Mouse (Mus musculus): ENCODE data around the gene Oscar. TPM values are rescaled to one million over a fixed set of nuclear protein-coding genes. Genes with fewer than 3 reads are reported as not detected.

The Oscar gene
- polyA plus RNA-seq, 1 experiment from 2014 or later, result not detected

DNA sequence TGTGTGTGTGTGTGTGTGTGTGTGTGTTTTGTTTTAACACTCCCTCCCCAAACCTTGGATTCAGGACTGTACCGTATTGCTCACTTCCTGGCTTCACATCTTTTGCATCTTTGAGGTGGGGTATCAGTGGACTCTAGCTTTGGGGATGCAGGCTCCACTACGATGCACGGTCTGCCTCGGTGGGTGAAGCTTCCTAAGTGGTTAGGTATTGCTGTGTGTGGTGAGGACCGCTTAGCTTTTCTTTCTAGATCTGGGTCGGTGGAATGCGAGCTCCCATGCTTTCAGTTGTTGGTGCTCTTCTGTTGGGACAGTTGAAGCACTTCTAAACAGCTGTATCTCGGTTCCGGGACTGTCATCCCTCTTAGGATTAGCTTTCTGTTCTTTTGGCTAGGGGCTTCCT is 30.2 kb upstream of the Oscar start:
- DNase-seq (no peak), ATAC-seq (no peak)
- 10% methylated on average over 9 of the region's 9 CpGs for WGBS (ENCODE audit: insufficient replicate concordance)
- H3K9ac ChIP-seq (replicated peaks), result peak overlapping the region; percentile 100
- H3K4me1 ChIP-seq (ENCODE audit: insufficient read depth), result peaks cover 23% of the 10 kb centered on the region
- H3K9me3 ChIP-seq (ENCODE audit: low read length), result no peaks in the 10 kb centered on the region
- H3K4me3 ChIP-seq (ENCODE audit: low read depth, low read length), result peak overlapping the region; percentile 100
- peak overlapping the region; percentile 98 for H3K27ac ChIP-seq (ENCODE audit: low read depth)
- peaks cover 22% of the 10 kb centered on the region for H3K36me3 ChIP-seq (replicated peaks; ENCODE audit: insufficient read depth, low read length)
- H3K4me2 ChIP-seq (ENCODE audit: low read depth, low read length), result peak overlapping the region; percentile 93
- no peaks in the 10 kb centered on the region for H3K27me3 ChIP-seq (ENCODE audit: insufficient read depth, low read length)
- no peak for TF ChIP-seq CTCF (IDR thresholded peaks at IDR 0.05; ENCODE audit: low read depth)
- no peak for TF ChIP-seq EP300 (IDR thresholded peaks at IDR 0.05; ENCODE audit: low read depth)

DNA sequence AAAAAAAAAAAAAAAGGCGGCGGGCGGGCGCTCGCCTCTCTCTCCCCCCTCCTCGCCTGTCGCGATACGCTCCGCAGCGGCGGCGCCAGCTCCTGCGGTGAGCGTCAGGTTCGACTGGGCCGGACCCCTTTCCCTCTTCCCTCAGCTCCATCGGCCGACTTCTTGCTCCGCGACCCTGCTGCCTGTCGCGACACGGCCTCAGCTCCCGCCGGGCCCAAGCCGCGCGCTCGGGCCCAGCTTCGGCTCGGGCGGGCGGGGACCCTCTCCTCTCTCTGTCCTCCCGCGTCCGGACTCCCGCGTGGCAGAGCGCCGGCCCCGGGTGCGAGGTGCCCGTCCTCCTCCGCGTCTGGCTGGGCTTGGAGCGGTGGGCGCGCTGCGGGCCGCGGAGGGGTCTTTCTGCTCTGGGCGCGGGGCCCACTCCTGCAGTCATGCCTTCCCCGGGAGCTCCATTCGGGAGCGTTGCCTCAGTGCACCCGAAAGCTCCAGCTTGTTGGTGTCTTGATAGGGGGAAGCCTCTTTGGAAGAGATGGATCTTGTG is 29.6 kb upstream of the Oscar start:
- Histone ChIP-seq H3K4me2 (ENCODE audit: low read depth, low read length) (peak overlapping the region; percentile 93), H3K4me1 (ENCODE audit: insufficient read depth) (peaks cover 23% of the 10 kb centered on the region), H3K9ac (replicated peaks) (peak overlapping the region; percentile 100), H3K9me3 (ENCODE audit: low read length) (no peaks in the 10 kb centered on the region), H3K27me3 (ENCODE audit: insufficient read depth, low read length) (no peaks in the 10 kb centered on the region), H3K4me3 (ENCODE audit: low read depth, low read length) (peak overlapping the region; percentile 100), H3K27ac (ENCODE audit: low read depth) (peak overlapping the region; percentile 98), H3K36me3 (replicated peaks; ENCODE audit: insufficient read depth, low read length) (peaks cover 22% of the 10 kb centered on the region)
- no peak for DNase-seq
- no peak; the same call in 1 of the 2 replicates for ATAC-seq
- WGBS (ENCODE audit: insufficient replicate concordance), result under 1% methylated on average over 41 of the region's 58 CpGs
- TF ChIP-seq EP300 (IDR thresholded peaks at IDR 0.05; ENCODE audit: low read depth), result no peak
- TF ChIP-seq CTCF (IDR thresholded peaks at IDR 0.05; ENCODE audit: low read depth), result no peak

DNA sequence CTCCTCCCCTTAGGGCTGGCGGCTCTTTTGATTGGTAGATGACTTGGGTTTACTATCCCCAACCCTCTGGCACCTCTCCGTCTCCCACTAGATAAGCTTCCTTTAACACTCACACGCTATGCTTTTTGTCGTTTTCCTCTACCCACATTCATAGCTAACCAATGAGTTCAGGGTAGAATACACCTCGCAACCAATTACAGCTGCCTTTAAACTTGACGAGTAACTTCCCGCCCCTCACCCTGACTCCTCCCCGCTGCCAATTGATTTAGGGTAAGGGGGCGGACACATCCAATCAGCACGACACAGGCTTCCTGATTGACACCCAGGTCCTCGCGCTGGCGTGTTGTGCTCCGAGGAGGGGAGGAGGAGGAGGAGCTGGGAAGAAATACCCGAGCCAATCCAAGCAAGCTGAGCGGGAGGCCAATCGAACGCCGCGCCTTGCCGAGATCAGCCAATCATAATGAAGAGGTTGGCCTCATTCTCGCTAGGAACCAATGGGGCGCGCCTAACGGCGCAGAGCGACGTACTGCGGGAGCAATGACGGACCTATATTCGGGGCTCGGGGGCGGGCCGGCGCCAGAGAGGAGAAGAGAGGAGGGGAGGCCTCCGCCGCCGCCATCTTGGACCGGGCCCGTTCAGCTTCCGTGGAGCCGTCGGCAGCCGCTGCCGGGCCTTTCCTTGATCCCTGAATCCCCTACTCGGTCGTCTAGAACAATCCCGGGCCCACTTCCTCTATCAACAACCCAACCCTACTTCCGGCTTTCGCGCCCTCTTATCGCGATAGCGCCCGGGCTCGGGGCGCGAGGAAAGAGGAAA is 28.9 kb upstream of the Oscar start, which contains the start of gene Cnot3:
Cnot3 (plus strand) TSS at position 597 of the 816 bp plus-strand sequence.
- DNase-seq (peak; percentile 97), ATAC-seq (peak; percentile 97)
- H3K36me3 ChIP-seq (replicated peaks; ENCODE audit: insufficient read depth, low read length), result peaks cover 20% of the 10 kb centered on the region
- peaks cover 23% of the 10 kb centered on the region for H3K4me1 ChIP-seq (ENCODE audit: insufficient read depth)
- H3K27me3 ChIP-seq (ENCODE audit: insufficient read depth, low read length), result no peaks in the 10 kb centered on the region
- H3K9ac ChIP-seq (replicated peaks), result peak within 1 kb of the TSS; percentile 100
- TF ChIP-seq EP300 (IDR thresholded peaks at IDR 0.05; ENCODE audit: low read depth) (no peak; the same call in 1 of the 2 replicates), CTCF (IDR thresholded peaks at IDR 0.05; ENCODE audit: low read depth) (no peak)
- no peaks in the 10 kb centered on the region for H3K9me3 ChIP-seq (ENCODE audit: low read length)
- peak within 1 kb of the TSS; percentile 93 for H3K4me2 ChIP-seq (ENCODE audit: low read depth, low read length)
- WGBS (ENCODE audit: insufficient replicate concordance), result under 1% methylated on average over 54 of the region's 58 CpGs
- peak within 1 kb of the TSS; percentile 98 for H3K27ac ChIP-seq (ENCODE audit: low read depth)
- peak within 1 kb of the TSS; percentile 100 for H3K4me3 ChIP-seq (ENCODE audit: low read depth, low read length)

DNA sequence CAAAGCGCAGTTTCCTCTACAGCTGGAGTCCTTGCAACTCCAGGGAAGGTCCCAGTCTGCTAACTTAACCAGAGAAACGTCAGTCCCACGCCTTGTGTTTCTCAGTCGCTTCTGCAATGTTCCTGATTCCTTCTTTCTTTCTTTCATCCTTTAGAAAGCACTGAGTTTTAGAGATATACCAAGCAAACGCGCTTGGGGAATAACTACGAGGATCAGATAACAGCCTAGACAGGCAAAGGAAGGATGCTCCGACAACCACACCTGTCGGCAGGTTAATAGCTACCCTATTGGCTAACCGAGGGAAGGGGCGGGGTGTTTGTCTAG is 28.4 kb upstream of the Oscar start:
- Histone ChIP-seq H3K4me3 (ENCODE audit: low read depth, low read length) (peak overlapping the region; percentile 32), H3K36me3 (replicated peaks; ENCODE audit: insufficient read depth, low read length) (peaks cover 24% of the 10 kb centered on the region), H3K4me2 (ENCODE audit: low read depth, low read length) (peak overlapping the region; percentile 74), H3K27ac (ENCODE audit: low read depth) (peak overlapping the region; percentile 69), H3K9ac (replicated peaks) (no peak overlapping the region), H3K4me1 (ENCODE audit: insufficient read depth) (peaks cover 23% of the 10 kb centered on the region), H3K27me3 (ENCODE audit: insufficient read depth, low read length) (no peaks in the 10 kb centered on the region), H3K9me3 (ENCODE audit: low read length) (no peaks in the 10 kb centered on the region)
- 1% methylated on average over 11 of the region's 11 CpGs for WGBS (ENCODE audit: insufficient replicate concordance)
- DNase-seq, result peak; percentile 92
- ATAC-seq, result no peak
- TF ChIP-seq EP300 (IDR thresholded peaks at IDR 0.05; ENCODE audit: low read depth) (no peak), CTCF (IDR thresholded peaks at IDR 0.05; ENCODE audit: low read depth) (no peak)

DNA sequence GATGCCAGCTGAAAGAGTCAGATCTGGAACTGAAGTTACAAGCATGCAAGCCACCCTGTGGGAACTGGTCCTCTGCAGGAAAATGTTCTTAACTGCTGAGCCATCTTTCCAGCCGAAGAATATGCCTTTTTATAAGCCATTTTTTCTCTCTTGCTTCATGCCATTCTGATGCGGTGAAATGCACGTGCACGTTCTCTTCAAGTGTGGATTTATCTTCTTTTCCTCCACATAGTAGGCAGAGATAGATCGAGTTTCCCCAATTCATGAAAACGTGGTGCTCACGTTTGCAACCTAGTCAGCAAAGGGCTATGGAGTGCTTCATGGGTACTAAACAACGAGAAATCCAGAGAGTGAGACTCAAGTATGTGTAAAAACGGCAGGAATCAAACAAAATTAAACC is 27.9 kb upstream of the Oscar start:
- Histone ChIP-seq H3K27ac (ENCODE audit: low read depth) (no peak overlapping the region), H3K9ac (replicated peaks) (no peak overlapping the region), H3K4me1 (ENCODE audit: insufficient read depth) (peaks cover 23% of the 10 kb centered on the region), H3K27me3 (ENCODE audit: insufficient read depth, low read length) (no peaks in the 10 kb centered on the region), H3K36me3 (replicated peaks; ENCODE audit: insufficient read depth, low read length) (peaks cover 29% of the 10 kb centered on the region), H3K4me3 (ENCODE audit: low read depth, low read length) (peak overlapping the region; percentile 32), H3K4me2 (ENCODE audit: low read depth, low read length) (peak overlapping the region; percentile 74), H3K9me3 (ENCODE audit: low read length) (no peaks in the 10 kb centered on the region)
- no peak for TF ChIP-seq EP300 (IDR thresholded peaks at IDR 0.05; ENCODE audit: low read depth)
- TF ChIP-seq CTCF (IDR thresholded peaks at IDR 0.05; ENCODE audit: low read depth), result no peak
- ATAC-seq (no peak), DNase-seq (no peak)
- WGBS (ENCODE audit: insufficient replicate concordance), result 16% methylated on average over 9 of the region's 9 CpGs

DNA sequence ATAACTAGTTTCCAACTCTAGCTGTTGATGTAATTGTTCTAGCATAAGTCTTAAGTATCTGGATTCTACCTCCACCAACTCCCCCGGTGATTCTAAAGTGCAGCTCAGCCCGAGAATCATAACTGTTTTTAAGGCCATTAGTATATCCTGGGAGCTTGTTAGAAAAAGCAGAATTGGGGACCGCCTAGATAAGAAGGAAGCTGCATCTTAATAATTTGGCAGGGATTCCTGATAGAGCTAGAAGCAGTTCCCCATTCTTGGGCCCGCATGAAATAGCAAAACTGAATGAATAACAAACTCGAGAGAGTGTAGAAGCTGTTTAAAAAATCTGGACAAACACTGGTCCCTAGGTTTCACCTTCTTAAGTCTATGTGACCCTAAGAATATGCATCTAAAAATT is 27.5 kb upstream of the Oscar start:
- no peak overlapping the region for H3K27ac ChIP-seq (ENCODE audit: low read depth)
- WGBS (ENCODE audit: insufficient replicate concordance), result 36% methylated on average over 5 of the region's 5 CpGs
- H3K4me1 ChIP-seq (ENCODE audit: insufficient read depth), result peaks cover 23% of the 10 kb centered on the region
- H3K4me3 ChIP-seq (ENCODE audit: low read depth, low read length), result no peak overlapping the region
- no peak overlapping the region for H3K4me2 ChIP-seq (ENCODE audit: low read depth, low read length)
- no peaks in the 10 kb centered on the region for H3K27me3 ChIP-seq (ENCODE audit: insufficient read depth, low read length)
- no peak overlapping the region for H3K9ac ChIP-seq (replicated peaks)
- DNase-seq (no peak), ATAC-seq (no peak)
- H3K36me3 ChIP-seq (replicated peaks; ENCODE audit: insufficient read depth, low read length), result peaks cover 33% of the 10 kb centered on the region
- no peaks in the 10 kb centered on the region for H3K9me3 ChIP-seq (ENCODE audit: low read length)
- TF ChIP-seq EP300 (IDR thresholded peaks at IDR 0.05; ENCODE audit: low read depth) (no peak), CTCF (IDR thresholded peaks at IDR 0.05; ENCODE audit: low read depth) (no peak)
